Mouse (Mus musculus): ENCODE measurements at regions not wholly inside any gene's neighbourhood (a gene's known extent, or its start where the extent isn't known, plus 50 kb on each side); places are given as distances from the start of the nearest gene placed in this dataset.

GRCm38 (mm10) chr8:50878198-50878597 is 2034.4 kb upstream of the Tenm3 start:
- Histone ChIP-seq H3K27ac (replicated peaks; ENCODE audit: low read depth, low read length) (no peak overlapping the region), H3K4me2 (ENCODE audit: low read depth, low read length) (no peak overlapping the region), H3K4me1 (ENCODE audit: control insufficient read depth, insufficient read depth, low read length) (no peaks in the 10 kb centered on the region), H3K9me3 (replicated peaks; ENCODE audit: control insufficient read depth, low read length) (no peaks in the 10 kb centered on the region), H3K36me3 (replicated peaks; ENCODE audit: control insufficient read depth, insufficient read depth, low read depth, low read length) (no peaks in the 10 kb centered on the region), H3K9ac (replicated peaks; ENCODE audit: low read length) (no peak overlapping the region), H3K4me3 (ENCODE audit: low read depth, low read length) (no peak overlapping the region), H3K27me3 (ENCODE audit: control insufficient read depth, insufficient read depth, low read length) (no peaks in the 10 kb centered on the region)
- DNase-seq (ENCODE audit: low spot score) (no peak), ATAC-seq (replicated peaks; ENCODE audit: insufficient number of reproducible peaks, low FRiP score, low TSS enrichment, low read depth) (no peak)
- 87% methylated on average over 5 of the region's 5 CpGs for WGBS
